Mouse (Mus musculus) bone marrow, adult 2 months (tissue): ENCODE data around the gene Itpk1.

ENCODE experiments used
- CTCF ChIP-seq: fragments of 200-500 bp; IDR thresholded peaks from 2 replicates; pipeline ENCODE4 v1.5.1; 2011; ENCODE audit warnings: low read length, control low read depth; ENCODE audit not compliant: control insufficient read depth, insufficient read depth
- POLR2A ChIP-seq: fragments of 200-500 bp; IDR thresholded peaks from 2 replicates; pipeline ENCODE4 v1.6.1; 2011; ENCODE audit warnings: low read depth, mild to moderate bottlenecking, control low read depth, low read length, borderline replicate concordance; ENCODE audit not compliant: control insufficient read depth

DNA sequence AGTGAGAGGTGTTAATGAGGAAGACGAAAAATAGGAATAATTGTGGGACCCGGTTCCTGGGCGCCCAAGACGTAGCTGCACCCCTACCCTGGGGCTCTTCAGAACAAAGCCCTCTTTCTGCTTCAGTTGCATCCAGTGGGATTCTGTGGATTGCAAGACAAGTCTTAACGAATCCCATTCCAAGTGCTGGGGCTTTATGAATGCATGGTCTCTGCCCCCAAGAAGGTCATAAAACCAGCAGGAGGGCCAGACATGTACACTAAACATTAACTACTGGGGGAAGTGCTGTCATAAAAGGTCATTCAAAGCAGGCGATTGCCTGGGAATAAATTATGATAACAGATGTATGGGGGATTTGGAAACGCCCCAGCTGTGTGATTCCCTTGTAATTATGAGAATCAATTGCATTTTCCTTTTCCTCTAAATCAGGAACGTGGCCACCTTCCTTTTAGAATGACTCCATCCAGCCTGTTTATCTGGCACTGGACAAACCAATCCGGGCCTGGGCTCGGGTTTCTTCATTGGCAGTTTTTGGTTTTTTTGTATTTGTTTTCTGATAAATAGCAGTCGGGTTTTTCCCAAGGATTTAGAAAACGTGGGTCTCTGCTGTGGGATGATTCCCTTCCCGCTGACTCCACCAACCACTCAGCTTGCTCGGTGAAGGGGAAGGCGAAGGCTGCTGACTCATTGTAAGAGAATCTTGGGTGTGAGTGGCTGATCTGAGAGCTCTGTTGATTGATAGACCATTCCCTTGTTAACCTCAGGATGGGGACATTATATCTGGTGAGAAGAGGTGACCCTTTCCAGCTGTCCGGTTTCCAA, 26.3 kb upstream of the Itpk1 start:
- TF ChIP-seq CTCF (no peak), POLR2A (no peak)
